8 mouse cellular contexts compared by ENCODE assay signal in the genomic region with DNA sequence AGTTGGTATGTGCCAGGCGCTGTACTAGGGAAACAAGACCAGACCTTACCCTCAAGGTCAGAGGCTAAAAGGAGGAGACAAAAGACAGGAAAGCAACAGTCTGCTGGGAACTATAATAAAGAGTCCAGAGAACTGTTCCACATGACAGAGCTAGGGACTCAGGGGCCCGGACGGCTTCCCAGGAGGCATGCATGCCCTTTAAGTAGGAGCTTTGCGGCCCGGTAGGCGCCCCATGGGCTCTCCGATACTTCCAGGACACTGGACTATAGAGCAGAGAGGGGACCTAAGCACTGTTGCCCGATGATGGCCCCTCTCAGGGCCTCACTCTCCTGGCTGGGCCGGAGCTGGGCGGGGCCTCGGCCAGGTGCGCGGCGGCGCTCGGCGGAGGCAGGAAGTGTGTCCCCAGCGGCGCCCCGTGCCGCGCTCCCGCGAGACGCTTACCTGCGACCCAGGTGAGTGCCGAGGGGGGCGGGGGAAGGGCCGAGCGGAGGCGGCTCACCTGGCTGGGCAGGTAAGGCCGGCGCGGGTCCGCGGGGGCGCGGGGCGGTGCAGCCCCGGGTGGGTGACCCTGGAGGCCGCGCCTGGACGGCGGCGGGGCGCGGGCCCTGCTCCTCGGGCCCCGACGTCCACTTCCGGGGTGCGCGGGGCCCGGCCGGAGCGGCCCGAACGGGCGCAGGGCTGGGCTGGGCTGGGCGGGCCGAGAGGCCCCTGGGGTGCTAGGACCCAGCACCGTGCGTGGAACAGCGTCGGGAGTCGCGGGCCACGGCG. TPM values are rescaled to one million over a fixed set of nuclear protein-coding genes. Genes with fewer than 3 reads are reported as not detected.
A peak's percentile ranks its signal among the peaks of the same experiment; 100 is the strongest.
DNase-seq lines count a peak whose midpoint lies in the region; ATAC-seq and TF ChIP-seq lines count a peak whose summit lies in the region.

A gene (plus strand): TSS at position 363 of the 768 bp plus-strand sequence.

- TF ChIP-seq CTCF in midbrain, postnatal 0 days (IDR thresholded peaks at IDR 0.05): no peak
- no peak for TF ChIP-seq CTCF in cerebellum, adult 2 months (IDR thresholded peaks at IDR 0.05; ENCODE audit: borderline replicate concordance, insufficient read depth, low read depth, low read length)

- H3K9ac ChIP-seq in hindbrain, embryonic 13.5 days: peak within 1 kb of the TSS; percentile 35; the same call in 1 of the 2 replicates
- peak within 1 kb of the TSS; percentile 61 for H3K9ac ChIP-seq in limb, embryonic 14.5 days (ENCODE audit: low read depth, low read length, severe bottlenecking)
- H3K9ac ChIP-seq in midbrain, postnatal 0 days (replicated peaks; ENCODE audit: low read length, poor library complexity, severe bottlenecking): 0 out of 2 replicates have a peak within 1 kb of the TSS, but pooled peaks have one; percentile 5

- H3K4me1 ChIP-seq in hindbrain, embryonic 13.5 days (replicated peaks): peaks cover 8% of the 10 kb centered on the region
- H3K4me1 ChIP-seq in limb, embryonic 14.5 days (ENCODE audit: control insufficient read depth, insufficient read depth, low read length): peaks cover 5% of the 10 kb centered on the region; the same call in 1 of the 2 replicates
- H3K4me1 ChIP-seq in midbrain, postnatal 0 days (ENCODE audit: insufficient read depth, low read length): no peaks in the 10 kb centered on the region
- no peaks in the 10 kb centered on the region for H3K4me1 ChIP-seq in cerebellum, adult 2 months (ENCODE audit: control insufficient read depth, insufficient read depth, low read length)

- H3K4me3 ChIP-seq in hindbrain, embryonic 13.5 days: peak within 1 kb of the TSS; percentile 36
- peak within 1 kb of the TSS; percentile 44 for H3K4me3 ChIP-seq in limb, embryonic 14.5 days (replicated peaks; ENCODE audit: low read length)
- H3K4me3 ChIP-seq in midbrain, postnatal 0 days (ENCODE audit: low read depth, low read length): peak within 1 kb of the TSS; percentile 30
- no peak within 1 kb of the TSS for H3K4me3 ChIP-seq in cerebellum, adult 2 months (replicated peaks; ENCODE audit: insufficient read depth, low read depth, low read length)

- peaks cover 67% of the 10 kb centered on the region for H3K27me3 ChIP-seq in hindbrain, embryonic 13.5 days
- H3K27me3 ChIP-seq in limb, embryonic 14.5 days (ENCODE audit: control insufficient read depth, insufficient read depth, low read length): peaks cover 33% of the 10 kb centered on the region
- H3K27me3 ChIP-seq in midbrain, postnatal 0 days (ENCODE audit: insufficient read depth, low read length): peaks cover 38% of the 10 kb centered on the region
- peaks cover 3% of the 10 kb centered on the region; the same call in 1 of the 2 replicates for H3K27me3 ChIP-seq in cerebellum, adult 2 months (ENCODE audit: control insufficient read depth, insufficient read depth, low read length)

- TF ChIP-seq POLR2A in limb, embryonic 14.5 days (IDR thresholded peaks at IDR 0.05; ENCODE audit: borderline replicate concordance, extremely low read depth, insufficient read depth, insufficient read length): no peak
- no peak for TF ChIP-seq POLR2A in cerebellum, adult 2 months (IDR thresholded peaks at IDR 0.05; ENCODE audit: borderline replicate concordance, insufficient read depth, low read length)

- 5% methylated on average over 60 of the region's 69 CpGs for WGBS in hindbrain, embryonic 13.5 days
- WGBS in limb, embryonic 14.5 days: 6% methylated on average over 30 of the region's 69 CpGs
- 7% methylated on average over 35 of the region's 69 CpGs for WGBS in midbrain, postnatal 0 days
- 7% methylated on average over 64 of the region's 69 CpGs for WGBS in cerebellum, adult 2 months

- no peaks in the 10 kb centered on the region for H3K9me3 ChIP-seq in hindbrain, embryonic 13.5 days
- H3K9me3 ChIP-seq in limb, embryonic 14.5 days (ENCODE audit: control insufficient read depth, low read length): no peaks in the 10 kb centered on the region
- no peaks in the 10 kb centered on the region for H3K9me3 ChIP-seq in midbrain, postnatal 0 days (ENCODE audit: low read length)

- no peak for ATAC-seq in hindbrain, embryonic 13.5 days (ENCODE audit: low FRiP score)
- ATAC-seq in limb, embryonic 14.5 days (ENCODE audit: low FRiP score, low read depth): no peak
- ATAC-seq in midbrain, postnatal 0 days (ENCODE audit: low FRiP score): no peak

- DNase-seq in ovary, postnatal 10 days (ENCODE audit: low spot score): peak; percentile 9
- no peak for DNase-seq in ovary, adult 18-20 months (ENCODE audit: low spot score)
- DNase-seq in limb, embryonic 14.5 days (ENCODE audit: low spot score): peak; percentile 16
- no peak for DNase-seq in midbrain, postnatal 0 days (ENCODE audit: low spot score)
- DNase-seq in Muller cell, postnatal 12 days (ENCODE audit: inconsistent ontology term): no peak
- DNase-seq in cerebellum, adult 2 months: no peak
- DNase-seq in adipocyte (ENCODE audit: low spot score): no peak

- peak within 1 kb of the TSS; percentile 47 for H3K4me2 ChIP-seq in hindbrain, embryonic 13.5 days
- H3K4me2 ChIP-seq in limb, embryonic 14.5 days (replicated peaks; ENCODE audit: low read depth, low read length, severe bottlenecking): peak within 1 kb of the TSS; percentile 58
- H3K4me2 ChIP-seq in midbrain, postnatal 0 days (ENCODE audit: low read depth, low read length, poor library complexity, severe bottlenecking): peak within 1 kb of the TSS; percentile 38

- no peaks in the 10 kb centered on the region for H3K36me3 ChIP-seq in hindbrain, embryonic 13.5 days
- no peaks in the 10 kb centered on the region for H3K36me3 ChIP-seq in limb, embryonic 14.5 days (ENCODE audit: control insufficient read depth, insufficient read depth, low read length)
- H3K36me3 ChIP-seq in midbrain, postnatal 0 days (ENCODE audit: insufficient read depth, low read length): no peaks in the 10 kb centered on the region

- H3K27ac ChIP-seq in hindbrain, embryonic 13.5 days: no peak within 1 kb of the TSS
- no peak within 1 kb of the TSS for H3K27ac ChIP-seq in limb, embryonic 14.5 days (replicated peaks; ENCODE audit: low read depth, low read length)
- H3K27ac ChIP-seq in midbrain, postnatal 0 days (ENCODE audit: low read depth, low read length): no peak within 1 kb of the TSS
- H3K27ac ChIP-seq in cerebellum, adult 2 months (ENCODE audit: insufficient read depth, low read length): no peak within 1 kb of the TSS

RNA-seq across cellular contexts. Expression of the gene that starts here (rescaled TPM):
- 0.30 and 0.39 TPM in 2 replicates for polyA plus RNA-seq in hindbrain, embryonic 13.5 days (2015; fragmentation: Nextera tagmentation; extraction: Ambion mirVana)
- 7.1 and 9.0 TPM in 2 replicates for polyA plus RNA-seq in limb, embryonic 14.5 days (2012; rRNA removed)
- polyA plus RNA-seq in limb, embryonic 14.5 days (2014; fragmentation: Nextera tagmentation; extraction: Ambion mirVana): 13.5 and 18.8 TPM in 2 replicates
- total RNA-seq in midbrain, postnatal 0 days (2014; rRNA removed): 0.47 and 2.0 TPM in 2 replicates
- 0.77 and 1.2 TPM in 2 replicates for polyA plus RNA-seq in midbrain, postnatal 0 days (2015; fragmentation: Nextera tagmentation; extraction: Ambion mirVana)
- polyA plus RNA-seq in cerebellum, adult 2 months (2012; rRNA removed): 0.10 TPM in 1 of 2 replicates, not detected in the other

Comparison
In these comparisons a context has a peak if more than half of its experiments do, and no peak if none do; other contexts are left out.
1. DNase-seq: peak in ovary, postnatal 10 days (single experiment) and limb, embryonic 14.5 days (single experiment); none in ovary, adult 18-20 months (single experiment), midbrain, postnatal 0 days (single experiment), Muller cell, postnatal 12 days (single experiment), cerebellum, adult 2 months (0 of 2) and adipocyte (single experiment).
2. H3K9ac ChIP-seq: peak in every context shown above with its lines; median percentile 61 in limb, embryonic 14.5 days; 35 in hindbrain, embryonic 13.5 days; 5 in midbrain, postnatal 0 days.
3. Peak in every context shown above with its lines, with median percentiles within 50 percentile points of each other: H3K4me2 ChIP-seq.